Mouse (Mus musculus): ENCODE measurements around the gene Pdcd4.

DNA sequence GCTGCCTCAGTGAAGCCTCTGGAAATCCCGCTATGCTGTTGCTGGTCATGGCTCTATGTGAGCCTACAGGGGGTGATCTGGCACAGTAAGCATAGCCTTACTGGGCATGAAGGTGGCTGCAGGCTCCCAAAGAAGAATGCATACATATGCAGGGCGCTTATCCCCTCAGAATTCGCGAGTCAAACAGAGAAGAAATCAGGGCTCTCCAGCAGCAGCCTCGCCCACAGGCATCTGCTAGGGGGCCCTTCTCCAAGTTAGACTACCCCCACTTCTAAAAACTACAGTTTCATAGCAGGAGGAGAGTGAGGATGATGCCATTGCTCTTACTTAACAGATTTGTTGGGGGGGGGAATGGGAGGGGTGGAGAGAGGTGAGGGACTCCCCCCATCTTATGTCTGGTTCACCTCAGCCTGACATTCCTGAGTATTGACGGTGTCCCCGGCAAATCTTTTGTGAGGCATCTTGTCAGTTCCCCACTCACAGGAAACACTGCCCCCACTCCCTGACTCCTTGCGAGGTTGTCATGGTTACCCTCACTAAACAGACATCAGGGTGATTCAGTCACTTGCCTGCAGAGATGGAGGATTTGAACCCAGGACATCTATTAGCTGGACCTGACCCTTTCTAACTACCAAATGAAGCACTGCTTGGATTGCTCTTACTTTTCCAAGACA is 29.3 kb upstream of the Pdcd4 start:
- TF ChIP-seq POLR2A (IDR thresholded peaks at IDR 0.05; ENCODE audit: borderline replicate concordance, insufficient read depth, low read length) (no peak), CTCF (IDR thresholded peaks at IDR 0.05; ENCODE audit: borderline replicate concordance, insufficient read depth, low read depth, low read length) (no peak)
